Comparison of ENCODE assay signal across 8 mouse cellular contexts in genomic region chr7:79392860-79393513, GRCm38 (mm10). TPM values are rescaled to one million over a fixed set of nuclear protein-coding genes. Genes with fewer than 3 reads are reported as not detected.
DNase-seq lines count a peak whose midpoint lies in the region; ATAC-seq lines count a peak whose summit lies in the region.

No protein-coding gene starts in this region.

- peak overlapping the region; percentile 80; the same call in 1 of the 2 replicates for H3K9ac ChIP-seq in lung, embryonic 15.5 days
- no peak overlapping the region for H3K9ac ChIP-seq in hindbrain, embryonic 16.5 days (ENCODE audit: low read depth, low read length)
- no peak overlapping the region for H3K9ac ChIP-seq in midbrain, embryonic 14.5 days (replicated peaks; ENCODE audit: low read length)

- peaks cover 10% of the 10 kb centered on the region; the same call in 1 of the 2 replicates for H3K4me1 ChIP-seq in lung, embryonic 15.5 days
- peaks cover 6% of the 10 kb centered on the region for H3K4me1 ChIP-seq in hindbrain, embryonic 16.5 days (ENCODE audit: control insufficient read depth, insufficient read depth, low read depth, low read length)
- peaks cover 4% of the 10 kb centered on the region; the same call in 1 of the 2 replicates for H3K4me1 ChIP-seq in midbrain, embryonic 14.5 days (ENCODE audit: control insufficient read depth, insufficient read depth, low read length)

- 43% methylated on average over 9 of the region's 9 CpGs for WGBS in lung, embryonic 15.5 days
- WGBS in hindbrain, embryonic 16.5 days, result 62% methylated on average over 9 of the region's 9 CpGs
- WGBS in midbrain, embryonic 14.5 days, result 66% methylated on average over 9 of the region's 9 CpGs

- H3K4me3 ChIP-seq in lung, embryonic 15.5 days, result peak overlapping the region; percentile 87
- H3K4me3 ChIP-seq in hindbrain, embryonic 16.5 days (ENCODE audit: low read length), result no peak overlapping the region
- H3K4me3 ChIP-seq in midbrain, embryonic 14.5 days (replicated peaks; ENCODE audit: low read depth, low read length), result peak overlapping the region; percentile 53; the same call in 1 of the 2 replicates

- H3K4me2 ChIP-seq in lung, embryonic 15.5 days, result peak overlapping the region; percentile 96
- H3K4me2 ChIP-seq in hindbrain, embryonic 16.5 days (ENCODE audit: low read length), result peak overlapping the region; percentile 98
- peak overlapping the region; percentile 88 for H3K4me2 ChIP-seq in midbrain, embryonic 14.5 days (ENCODE audit: low read length)

- H3K27me3 ChIP-seq in lung, embryonic 15.5 days, result no peaks in the 10 kb centered on the region
- no peaks in the 10 kb centered on the region for H3K27me3 ChIP-seq in hindbrain, embryonic 16.5 days (replicated peaks; ENCODE audit: control insufficient read depth, insufficient read depth, low read length)
- no peaks in the 10 kb centered on the region for H3K27me3 ChIP-seq in midbrain, embryonic 14.5 days (ENCODE audit: control insufficient read depth, insufficient read depth, low read length)

- H3K27ac ChIP-seq in lung, embryonic 15.5 days, result peak overlapping the region; percentile 90
- no peak overlapping the region for H3K27ac ChIP-seq in hindbrain, embryonic 16.5 days (ENCODE audit: low read depth, low read length)
- no peak overlapping the region for H3K27ac ChIP-seq in midbrain, embryonic 14.5 days (replicated peaks; ENCODE audit: low read depth, low read length)

- H3K9me3 ChIP-seq in lung, embryonic 15.5 days, result no peaks in the 10 kb centered on the region
- H3K9me3 ChIP-seq in hindbrain, embryonic 16.5 days (ENCODE audit: control insufficient read depth, low read length), result no peaks in the 10 kb centered on the region
- no peaks in the 10 kb centered on the region for H3K9me3 ChIP-seq in midbrain, embryonic 14.5 days (ENCODE audit: control insufficient read depth, low read length)

- peak; percentile 29; the same call in 1 of the 2 replicates for ATAC-seq in lung, embryonic 15.5 days (ENCODE audit: borderline replicate concordance, extremely low read depth, low FRiP score, low TSS enrichment)
- peak; percentile 41 for ATAC-seq in common myeloid progenitor, adult 5-6 weeks (replicated peaks; ENCODE audit: low read depth, poor library complexity, severe bottlenecking)
- ATAC-seq in hindbrain, embryonic 16.5 days, result no peak
- no peak for ATAC-seq in midbrain, embryonic 14.5 days (ENCODE audit: low FRiP score, low TSS enrichment)

- no peaks in the 10 kb centered on the region; the same call in 1 of the 2 replicates for H3K36me3 ChIP-seq in lung, embryonic 15.5 days
- H3K36me3 ChIP-seq in hindbrain, embryonic 16.5 days (ENCODE audit: control insufficient read depth, insufficient read depth, low read length), result no peaks in the 10 kb centered on the region
- H3K36me3 ChIP-seq in midbrain, embryonic 14.5 days (ENCODE audit: control insufficient read depth, insufficient read depth, low read length), result no peaks in the 10 kb centered on the region

- DNase-seq in lung, postnatal 10 days, result no peak
- no peak for DNase-seq in midbrain, embryonic 14.5 days
- DNase-seq in ovary, postnatal 10 days (ENCODE audit: low spot score), result no peak
- DNase-seq in frontal cortex, postnatal 36 days (ENCODE audit: low spot score in 2 of 2), result no peak
- no peak for DNase-seq in frontal cortex, adult 2 months (ENCODE audit: extremely low spot score in 1 of 2, low spot score in 1 of 2)

RNA-seq across cellular contexts. Expression of gene Fanci, which starts 1.3 kb away (rescaled TPM):
- polyA plus RNA-seq in lung, embryonic 15.5 days (2015; fragmentation: Nextera tagmentation; extraction: Ambion mirVana), result 14.5 and 15.1 TPM in 2 replicates
- 26.2 and 30.1 TPM in 2 replicates for total RNA-seq in common myeloid progenitor, adult 5-6 weeks (2017)
- 2.4 and 2.7 TPM in 2 replicates for polyA plus RNA-seq in hindbrain, embryonic 16.5 days (2015; fragmentation: Nextera tagmentation; extraction: Ambion mirVana)
- 1.6 and 3.1 TPM in 2 replicates for polyA plus RNA-seq in midbrain, embryonic 14.5 days (2014; fragmentation: Nextera tagmentation; extraction: Ambion mirVana)
- polyA plus RNA-seq in frontal cortex, adult 2 months (2012; rRNA removed), result 0.34 and 0.46 TPM in 2 replicates

RNA-seq across cellular contexts. Expression of gene Rlbp1, which starts 6.1 kb away (rescaled TPM):
- 0.16 and 0.30 TPM in 2 replicates for polyA plus RNA-seq in lung, embryonic 15.5 days (2015; fragmentation: Nextera tagmentation; extraction: Ambion mirVana)
- total RNA-seq in common myeloid progenitor, adult 5-6 weeks (2017), result not detected in 2 replicates
- 28.2 and 29.2 TPM in 2 replicates for polyA plus RNA-seq in hindbrain, embryonic 16.5 days (2015; fragmentation: Nextera tagmentation; extraction: Ambion mirVana)
- polyA plus RNA-seq in midbrain, embryonic 14.5 days (2014; fragmentation: Nextera tagmentation; extraction: Ambion mirVana), result 9.2 TPM in 2 replicates
- 31.3 and 42.4 TPM in 2 replicates for polyA plus RNA-seq in frontal cortex, adult 2 months (2012; rRNA removed)

Comparison
In these comparisons a context has a peak if more than half of its experiments do, and no peak if none do; other contexts are left out.
1. ATAC-seq: peak in lung, embryonic 15.5 days (single experiment) and common myeloid progenitor, adult 5-6 weeks (single experiment); none in hindbrain, embryonic 16.5 days (single experiment) and midbrain, embryonic 14.5 days (single experiment).
2. Peak in every context shown above with its lines, with median percentiles within 50 percentile points of each other: H3K4me2 ChIP-seq.